Comparison of ENCODE assay signal across 8 mouse cellular contexts in the genomic region with DNA sequence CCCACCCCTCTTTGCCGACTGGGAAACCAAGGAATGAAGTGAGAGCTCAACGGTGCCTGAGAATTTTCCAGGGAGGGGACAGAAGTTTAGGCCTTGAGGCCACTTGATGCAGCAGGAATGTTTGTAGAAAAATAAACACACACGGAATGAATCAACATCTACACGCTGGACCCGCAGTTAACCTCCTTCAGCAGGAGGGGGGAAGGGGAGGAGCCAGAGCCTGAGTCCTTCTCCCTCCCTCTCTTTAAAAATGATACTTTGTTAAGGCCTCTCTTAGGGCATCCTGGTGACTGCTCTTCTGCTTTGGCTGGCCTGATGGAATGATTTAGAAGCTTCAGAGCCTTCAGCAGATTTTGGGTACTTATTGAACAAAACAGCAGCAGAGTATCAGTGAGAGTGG.
DNase-seq lines count a peak whose midpoint lies in the region; ATAC-seq and TF ChIP-seq lines count a peak whose summit lies in the region.

No protein-coding gene starts in this region.

- no peaks in the 10 kb centered on the region for H3K27me3 ChIP-seq in intestine, embryonic 15.5 days (replicated peaks)
- H3K27me3 ChIP-seq in intestine, postnatal 0 days (replicated peaks; ENCODE audit: control insufficient read depth, insufficient read depth, low read length) = no peaks in the 10 kb centered on the region
- no peaks in the 10 kb centered on the region for H3K27me3 ChIP-seq in midbrain, embryonic 15.5 days (replicated peaks)

- WGBS in intestine, embryonic 15.5 days = 8% methylated on average over 5 of the region's 5 CpGs
- WGBS in intestine, postnatal 0 days = 16% methylated on average over 5 of the region's 5 CpGs
- WGBS in midbrain, embryonic 15.5 days = 33% methylated on average over 5 of the region's 5 CpGs

- H3K9ac ChIP-seq in intestine, embryonic 15.5 days = no peak overlapping the region
- H3K9ac ChIP-seq in intestine, postnatal 0 days (ENCODE audit: low read depth, low read length) = no peak overlapping the region
- H3K9ac ChIP-seq in midbrain, embryonic 15.5 days = no peak overlapping the region

- no peak for TF ChIP-seq CTCF in intestine, postnatal 0 days (IDR thresholded peaks at IDR 0.05; ENCODE audit: low read depth)

- no peak overlapping the region; the same call in 1 of the 2 replicates for H3K4me2 ChIP-seq in intestine, embryonic 15.5 days (replicated peaks)
- H3K4me2 ChIP-seq in intestine, postnatal 0 days (replicated peaks; ENCODE audit: low read depth) = no peak overlapping the region
- H3K4me2 ChIP-seq in midbrain, embryonic 15.5 days = no peak overlapping the region

- H3K36me3 ChIP-seq in intestine, embryonic 15.5 days = no peaks in the 10 kb centered on the region
- no peaks in the 10 kb centered on the region for H3K36me3 ChIP-seq in intestine, postnatal 0 days (ENCODE audit: control insufficient read depth, insufficient read depth)
- H3K36me3 ChIP-seq in midbrain, embryonic 15.5 days (replicated peaks) = no peaks in the 10 kb centered on the region

- H3K9me3 ChIP-seq in intestine, embryonic 15.5 days = no peaks in the 10 kb centered on the region
- H3K9me3 ChIP-seq in intestine, postnatal 0 days (ENCODE audit: control insufficient read depth) = no peaks in the 10 kb centered on the region
- no peaks in the 10 kb centered on the region for H3K9me3 ChIP-seq in midbrain, embryonic 15.5 days

- no peak overlapping the region for H3K4me3 ChIP-seq in intestine, embryonic 15.5 days (replicated peaks)
- H3K4me3 ChIP-seq in intestine, postnatal 0 days (ENCODE audit: low read depth, low read length) = no peak overlapping the region
- no peak overlapping the region for H3K4me3 ChIP-seq in midbrain, embryonic 15.5 days

- DNase-seq in embryo, embryonic 10 days (ENCODE audit: low spot score) = peak; percentile 57
- peak; percentile 66 for DNase-seq in kidney, postnatal 14 days
- DNase-seq in lung, postnatal 4 days = peak; percentile 68 to 69
- DNase-seq in right cerebral cortex, postnatal 25 days = no peak
- DNase-seq in left cerebral cortex, adult 9 months (ENCODE audit: low spot score in 2 of 2) = no peak

- ATAC-seq in intestine, embryonic 15.5 days = 0 out of 2 replicates have a peak, but pooled peaks have one; percentile 31
- ATAC-seq in intestine, postnatal 0 days = no peak
- no peak for ATAC-seq in midbrain, embryonic 15.5 days (replicated peaks)

- peaks cover 46% of the 10 kb centered on the region for H3K4me1 ChIP-seq in intestine, embryonic 15.5 days (replicated peaks)
- 0 out of 2 replicates have a peak, but pooled peaks cover 8% of the 10 kb centered on the region for H3K4me1 ChIP-seq in intestine, postnatal 0 days (replicated peaks; ENCODE audit: control insufficient read depth, insufficient read depth, low read length)
- no peaks in the 10 kb centered on the region for H3K4me1 ChIP-seq in midbrain, embryonic 15.5 days

- no peak overlapping the region for H3K27ac ChIP-seq in intestine, embryonic 15.5 days
- no peak overlapping the region for H3K27ac ChIP-seq in intestine, postnatal 0 days (ENCODE audit: low read depth, low read length)
- no peak overlapping the region for H3K27ac ChIP-seq in midbrain, embryonic 15.5 days

Comparison
In these comparisons a context has a peak if more than half of its experiments do, and no peak if none do; other contexts are left out.
1. DNase-seq: peak in embryo, embryonic 10 days (single experiment), kidney, postnatal 14 days (single experiment) and lung, postnatal 4 days (2 of 2); none in right cerebral cortex, postnatal 25 days (single experiment) and left cerebral cortex, adult 9 months (0 of 2).